Mouse (Mus musculus): ENCODE measurements around the gene Egflam.
A peak's percentile ranks its signal among the peaks of the same experiment; 100 is the strongest.

Egflam gene

DNA sequence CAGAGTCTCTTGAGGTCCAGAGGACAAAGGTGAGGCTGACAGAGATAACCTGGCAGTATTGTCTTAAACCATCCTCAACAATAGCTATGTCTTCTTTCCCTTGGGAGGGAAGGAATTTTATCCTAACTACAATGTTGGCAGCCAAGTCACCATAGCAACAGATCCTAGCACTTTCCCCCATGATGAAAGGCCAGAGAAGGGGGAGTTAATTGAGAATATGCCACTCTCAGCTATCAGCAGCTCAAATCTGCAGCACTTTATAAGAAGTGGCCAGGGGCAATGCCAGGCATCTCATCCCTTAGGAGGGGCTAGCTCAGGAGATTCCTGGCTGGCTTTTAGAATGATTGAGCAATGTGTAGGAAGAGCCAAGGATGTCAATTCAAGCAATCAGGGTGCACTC is 105.3 kb downstream of the Egflam start:
- no peak for DNase-seq

DNA sequence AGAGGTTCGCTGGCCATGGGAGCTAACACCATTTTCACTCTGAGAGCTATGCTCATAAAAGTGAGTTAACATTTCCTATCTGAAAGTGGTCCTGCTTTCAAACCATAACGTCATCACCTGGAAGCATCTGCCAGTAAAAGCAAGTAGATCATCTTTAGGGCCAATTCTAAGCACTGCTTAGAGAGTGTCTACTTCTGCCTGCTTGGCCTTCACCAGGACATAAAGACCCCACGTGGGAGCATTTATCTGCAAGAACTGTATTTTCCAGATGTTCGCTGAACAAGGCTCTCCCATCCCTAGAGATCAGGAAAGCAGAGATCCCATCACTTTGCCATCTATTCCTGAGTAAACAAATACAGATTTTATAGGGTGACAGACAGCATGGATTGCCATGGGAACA is 108.2 kb downstream of the Egflam start:
- no peak for DNase-seq

DNA sequence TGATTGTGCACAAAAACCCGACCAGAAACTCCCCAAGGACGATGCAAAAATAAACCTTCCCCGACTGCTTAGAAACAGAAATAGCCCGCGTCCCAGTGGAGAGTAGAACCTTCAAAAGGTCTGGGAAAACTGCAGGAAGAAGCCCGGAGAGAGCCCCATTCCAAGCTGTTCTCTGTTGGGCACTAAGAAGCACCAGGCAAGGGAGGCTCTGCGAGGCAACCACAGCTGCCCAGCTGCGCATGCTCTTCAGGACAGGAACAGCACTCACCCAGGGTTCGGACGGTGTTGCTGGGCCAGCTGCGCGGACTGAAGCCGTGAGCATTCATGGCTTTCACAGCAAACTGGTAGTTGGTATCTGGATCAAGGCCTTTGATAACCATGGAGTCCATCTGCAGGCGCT is 108.7 kb downstream of the Egflam start:
- peak in 1 of 2 experiments; percentile 25 for DNase-seq

DNA sequence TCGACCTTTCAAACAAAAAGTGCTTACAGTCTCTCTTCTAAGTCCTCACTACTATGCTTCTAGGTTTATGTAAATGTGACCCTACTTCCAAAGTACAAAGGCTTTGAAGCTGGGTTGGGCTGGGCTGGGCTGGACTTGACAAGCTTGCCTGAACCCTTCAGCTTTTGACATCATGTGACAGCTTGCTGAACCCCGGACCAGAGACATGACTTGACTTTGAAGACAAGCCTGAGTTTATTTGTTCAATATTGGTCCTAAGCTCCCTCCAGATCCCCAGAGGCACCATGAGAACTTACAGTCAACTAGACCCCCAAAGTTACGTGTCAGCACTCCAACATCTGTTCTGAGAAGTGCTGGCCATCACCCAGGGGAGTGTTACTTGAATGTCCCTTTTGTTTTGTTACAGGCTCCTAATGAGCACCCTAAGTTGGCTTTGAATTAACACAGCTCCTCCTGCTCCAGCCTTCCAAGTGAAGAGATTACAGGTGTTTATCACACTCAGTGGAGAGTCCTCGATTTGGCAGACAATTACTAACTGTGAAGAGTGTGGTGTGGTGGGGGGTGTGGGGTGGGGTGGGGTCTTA is 109.3 kb downstream of the Egflam start:
- DNase-seq, result peak in 1 of 2 experiments; percentile 33

DNA sequence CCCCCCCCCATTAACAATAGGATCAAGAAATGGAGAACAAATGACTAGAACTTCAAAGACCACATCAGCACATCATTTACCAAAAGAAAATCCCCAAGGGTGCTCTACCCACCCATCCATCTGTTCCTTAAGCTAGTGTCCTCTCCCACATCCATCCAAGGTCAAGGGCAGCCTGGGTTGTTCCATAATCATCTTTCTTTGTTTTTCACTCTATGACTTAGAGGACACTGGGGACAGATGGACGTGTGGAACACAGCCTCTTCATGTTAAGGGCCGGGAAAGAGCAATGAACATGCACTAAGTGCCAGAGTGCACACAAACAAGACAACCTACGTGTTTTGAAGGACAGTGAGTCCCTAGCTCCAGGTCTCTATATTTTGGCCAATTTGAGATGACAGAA is 110.3 kb downstream of the Egflam start:
- no peak for DNase-seq

DNA sequence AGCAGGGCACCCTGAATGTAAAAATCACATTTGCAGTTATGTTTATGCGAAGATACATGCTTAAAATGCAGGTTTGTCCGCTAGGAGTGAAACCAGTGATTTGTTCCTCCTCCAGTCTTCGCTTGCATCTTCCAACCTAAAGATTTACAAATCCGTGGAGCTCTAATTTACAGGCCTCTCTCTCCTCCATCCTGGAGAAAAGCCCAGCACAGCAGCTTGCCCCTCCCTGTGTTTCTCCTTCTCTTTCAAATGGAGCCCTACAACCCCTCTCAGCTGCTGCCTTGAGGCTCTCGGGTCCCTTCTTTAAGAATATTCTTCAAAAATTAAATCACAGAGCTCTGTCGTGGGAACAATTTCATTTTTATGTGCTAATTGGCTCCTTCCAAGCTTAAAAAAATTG is 116.6 kb downstream of the Egflam start:
- DNase-seq, result no peak

DNA sequence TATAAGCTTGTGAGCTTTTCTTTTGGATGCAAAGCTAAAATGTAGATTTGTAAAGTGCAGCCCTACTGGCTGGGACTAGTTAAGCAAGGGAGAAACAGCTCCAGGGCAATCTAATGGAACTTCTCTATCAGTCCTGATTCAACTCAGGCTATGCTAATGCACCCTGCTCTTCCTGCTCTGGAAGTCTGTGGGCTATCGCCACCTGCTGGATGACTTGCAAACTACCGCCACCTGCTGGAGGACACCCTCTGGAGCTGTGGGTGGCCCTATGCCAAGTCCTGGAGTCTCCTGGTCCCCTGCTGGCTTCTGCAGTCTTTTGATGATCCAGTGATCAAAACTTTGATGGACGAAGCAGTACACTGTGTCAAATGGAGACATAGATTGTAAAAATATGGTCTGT is 134.4 kb downstream of the Egflam start:
- peak; percentile 83 to 86 for DNase-seq

DNA sequence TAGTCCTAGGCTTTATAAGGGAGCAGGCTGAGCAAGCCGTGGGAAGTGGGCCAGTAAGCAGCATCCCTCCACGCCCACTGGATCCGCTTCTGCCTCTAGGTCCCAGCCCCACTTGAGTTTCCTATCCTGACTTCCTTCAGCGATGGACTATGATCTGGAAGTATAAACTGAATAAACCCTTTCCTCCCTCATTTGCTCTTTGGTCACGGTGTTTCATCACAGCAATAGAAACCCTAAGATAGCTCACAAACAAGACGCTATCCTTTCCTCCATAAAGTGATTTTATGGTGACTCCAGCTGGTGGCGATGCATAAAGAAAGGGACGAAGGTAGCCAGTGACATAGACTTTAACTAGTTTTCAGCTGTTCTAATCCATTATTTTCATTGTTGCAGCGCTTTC is 134.9 kb downstream of the Egflam start:
- DNase-seq, result no peak

DNA sequence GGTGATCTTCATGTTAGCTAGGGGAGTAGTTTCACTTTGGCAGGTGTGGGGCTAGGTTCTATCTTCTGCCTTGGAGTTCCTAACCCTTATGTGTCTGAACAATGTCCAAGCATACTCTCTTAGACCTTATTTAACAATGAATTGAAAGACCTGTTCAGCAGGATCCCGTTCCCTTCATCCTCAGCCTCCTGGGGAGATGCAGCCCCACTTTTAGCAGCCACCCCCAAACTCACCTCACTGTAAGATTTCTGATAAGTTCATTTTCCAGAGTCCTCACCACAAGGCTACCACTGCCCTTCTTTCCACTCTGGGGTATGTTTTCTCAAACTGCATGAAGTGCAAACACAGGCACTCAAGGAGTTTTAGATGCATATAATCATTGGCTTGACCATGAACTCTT is 136.8 kb downstream of the Egflam start:
- DNase-seq, result no peak

DNA sequence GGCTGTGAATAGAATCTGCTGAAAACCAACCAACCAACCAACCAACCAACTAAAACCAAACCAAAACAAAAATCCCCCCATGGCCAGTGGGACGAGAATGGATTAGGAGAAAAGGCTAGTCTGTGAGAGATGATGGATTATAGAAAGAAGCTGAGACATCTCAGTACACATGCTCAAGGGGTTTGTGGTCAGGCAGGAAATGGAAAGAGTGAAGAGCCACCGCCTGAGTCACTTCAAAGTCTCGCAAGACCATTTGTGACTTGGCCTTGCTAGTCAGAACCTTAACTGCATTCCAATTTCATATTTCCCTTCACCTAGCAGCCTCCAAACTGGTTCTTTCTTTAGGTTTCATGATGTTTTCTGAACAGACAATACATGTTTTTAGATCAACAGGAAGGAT is 141.6 kb downstream of the Egflam start:
- no peak for DNase-seq

DNA sequence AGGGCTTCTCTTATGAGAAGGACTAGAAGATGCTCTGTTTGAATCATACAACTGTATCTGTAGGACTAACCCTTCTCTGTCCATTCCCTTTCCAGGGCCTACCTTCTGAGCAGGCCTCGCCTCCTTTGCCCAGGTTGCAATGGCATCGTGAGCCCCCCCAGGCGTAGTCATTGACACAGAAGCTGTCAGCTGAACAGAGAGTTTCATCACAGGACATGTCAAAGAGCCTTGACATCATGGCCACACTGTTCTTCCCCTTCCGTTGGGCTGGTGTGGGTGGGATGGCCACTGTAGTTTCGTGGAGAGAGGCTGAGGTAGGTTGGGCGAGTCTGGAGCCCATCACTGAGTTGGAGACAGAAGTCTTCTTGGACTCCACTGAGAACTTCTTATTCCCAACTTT is 144.9 kb downstream of the Egflam start:
- DNase-seq, result no peak

DNA sequence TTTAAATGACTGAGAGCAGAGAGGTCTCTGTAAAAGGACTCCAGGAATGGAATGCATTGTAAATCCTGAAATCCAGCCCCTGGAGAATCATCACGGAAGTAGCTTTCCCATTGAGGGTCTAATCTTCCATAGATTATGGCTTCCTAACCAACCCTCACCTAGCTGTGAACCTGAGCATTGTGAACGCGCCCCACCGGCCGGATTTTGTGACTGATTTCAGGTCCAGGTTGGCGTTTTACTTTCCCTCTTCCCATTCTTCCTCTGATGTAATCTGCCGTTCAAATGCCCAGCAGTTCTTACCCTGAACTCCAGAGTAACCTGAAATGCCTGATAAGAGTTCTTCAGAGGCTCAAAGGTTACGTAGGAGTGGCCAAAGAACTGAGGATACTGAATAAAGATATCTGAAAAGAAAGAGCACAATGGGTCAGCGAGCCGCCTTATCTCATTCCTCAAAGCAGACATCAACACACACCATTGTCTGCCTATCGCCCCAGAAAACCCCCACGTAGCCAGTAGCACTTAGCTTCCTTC is 146.0 kb downstream of the Egflam start:
- DNase-seq, result no peak

DNA sequence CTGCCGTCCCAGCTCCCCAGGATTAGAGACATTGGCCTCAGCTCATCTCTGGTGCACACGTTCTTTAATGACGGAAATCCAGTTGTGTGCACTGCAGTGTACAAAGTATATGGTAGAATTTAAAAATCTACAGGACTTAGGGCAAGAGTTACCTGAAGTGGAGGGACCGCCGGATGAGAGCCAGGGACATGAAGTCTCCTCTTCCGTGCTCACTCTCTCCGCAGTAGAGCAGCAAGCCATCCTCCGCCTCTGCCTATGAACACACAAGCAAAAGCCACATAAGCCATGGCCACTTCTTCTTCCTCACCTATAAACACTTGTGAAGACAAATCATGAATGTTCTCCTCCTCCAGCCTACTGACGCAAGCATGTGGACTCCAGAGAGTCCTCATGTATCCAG is 147.2 kb downstream of the Egflam start:
- no peak for DNase-seq

DNA sequence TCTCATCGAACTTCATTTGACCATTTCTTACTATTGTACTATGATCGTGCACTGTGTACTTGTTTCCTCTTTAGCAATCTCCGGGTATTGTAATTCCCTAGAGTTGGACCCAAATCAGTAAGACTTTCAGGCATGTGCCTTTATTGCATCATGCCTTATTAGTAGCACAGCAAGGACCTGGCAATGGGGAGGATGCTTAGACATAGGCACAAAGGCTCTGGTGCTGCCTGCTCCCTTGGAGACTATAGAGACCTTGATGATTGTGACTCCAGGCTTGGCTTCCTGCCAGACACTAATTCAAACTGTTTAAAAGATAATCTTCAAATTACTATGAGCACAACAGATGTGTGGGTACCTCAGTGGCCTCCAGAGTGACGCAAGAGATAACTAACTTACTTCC is 149.0 kb downstream of the Egflam start:
- no peak for DNase-seq

DNA sequence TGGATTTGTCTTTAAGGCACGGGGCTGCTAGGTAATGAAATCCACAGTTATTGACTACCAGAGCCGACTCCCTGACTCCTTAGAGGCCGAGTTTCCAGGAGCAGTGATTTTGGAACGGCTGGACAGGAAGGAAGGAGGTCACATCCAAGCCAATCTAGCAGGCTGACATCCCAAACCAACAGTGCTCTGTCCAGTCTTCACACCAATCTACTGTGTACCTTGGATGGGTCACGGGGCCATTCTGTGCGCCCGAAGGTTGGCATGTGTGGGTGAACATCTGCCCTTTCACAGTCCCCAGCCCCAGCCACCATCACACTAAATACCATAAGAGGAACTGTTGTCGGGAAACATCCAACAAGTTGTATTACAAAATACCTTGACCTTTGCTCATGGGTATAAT is 150.9 kb downstream of the Egflam start:
- DNase-seq, result no peak

DNA sequence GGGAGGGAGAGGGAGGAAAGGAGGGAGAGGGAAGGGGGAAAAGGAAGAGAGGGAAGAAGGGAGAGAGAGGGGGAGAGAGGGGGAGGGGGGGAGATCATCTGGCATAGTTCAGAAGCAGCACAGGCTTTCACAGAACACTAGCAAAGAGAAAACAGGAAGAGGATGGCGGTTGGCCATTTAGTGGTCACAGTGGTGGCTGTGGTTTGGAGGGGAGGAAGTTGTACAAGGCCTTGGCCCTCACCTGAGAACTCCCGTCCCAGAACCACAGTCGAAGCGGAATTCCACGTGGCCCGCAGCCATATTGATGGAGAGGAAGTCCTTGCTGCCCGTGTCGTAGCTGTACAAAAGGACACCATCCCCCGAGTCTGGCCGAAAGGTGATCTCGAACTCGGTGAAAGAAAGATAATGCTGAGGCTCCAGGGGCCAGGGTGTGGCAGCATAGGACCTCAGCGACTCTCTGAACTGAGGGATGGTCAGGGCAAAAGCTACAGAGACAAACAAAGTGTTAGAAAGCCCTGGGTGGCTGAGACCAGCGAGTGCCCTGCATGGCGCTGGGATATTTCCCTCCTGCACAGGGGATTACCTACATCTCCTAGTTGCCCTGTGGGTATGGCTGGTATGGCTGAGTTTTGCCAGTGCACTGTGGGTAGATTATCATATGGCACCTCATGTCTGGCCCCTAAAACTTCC is 155.9 kb downstream of the Egflam start:
- DNase-seq, result peak in 1 of 2 experiments; percentile 18

DNA sequence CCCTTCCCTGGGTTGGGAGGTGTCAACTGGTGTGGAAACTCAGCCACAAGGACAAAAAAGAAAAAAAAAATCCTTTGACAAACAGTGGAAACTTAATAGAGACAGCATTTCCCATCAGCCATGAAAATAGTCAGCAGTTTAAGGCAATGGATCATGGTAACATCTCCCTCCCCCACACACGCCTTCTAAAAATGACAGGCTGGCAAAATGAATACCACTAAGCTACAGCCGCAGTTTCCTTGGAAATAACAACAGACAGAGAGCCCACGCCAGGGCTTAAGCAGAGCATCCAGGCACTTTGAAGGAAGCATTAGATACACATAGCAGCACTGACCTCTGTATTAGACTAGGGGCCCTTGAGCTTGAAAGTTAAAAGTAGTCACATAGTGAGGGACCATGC is 157.2 kb downstream of the Egflam start:
- peak in 1 of 2 experiments; percentile 5 for DNase-seq

DNA sequence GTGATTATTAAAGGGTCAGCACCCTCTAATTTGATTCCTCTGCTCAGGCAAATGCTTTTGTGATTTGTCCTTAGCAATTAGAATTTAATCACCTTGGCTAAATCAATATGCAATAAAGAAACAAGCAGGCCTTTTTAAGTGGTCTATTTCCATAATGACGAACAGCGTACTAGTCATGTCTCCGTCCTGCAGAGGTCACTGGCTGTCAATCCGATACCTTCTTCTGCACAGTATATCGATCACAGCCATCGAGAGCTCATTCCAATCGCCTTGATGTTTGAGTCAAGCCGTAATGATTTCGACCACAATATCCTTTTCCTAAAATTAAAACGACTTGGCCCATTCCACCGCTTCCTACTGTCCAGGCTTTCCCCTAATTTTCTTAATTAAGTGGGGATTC is 158.3 kb downstream of the Egflam start:
- DNase-seq, result peak in 1 of 2 experiments; percentile 1

DNA sequence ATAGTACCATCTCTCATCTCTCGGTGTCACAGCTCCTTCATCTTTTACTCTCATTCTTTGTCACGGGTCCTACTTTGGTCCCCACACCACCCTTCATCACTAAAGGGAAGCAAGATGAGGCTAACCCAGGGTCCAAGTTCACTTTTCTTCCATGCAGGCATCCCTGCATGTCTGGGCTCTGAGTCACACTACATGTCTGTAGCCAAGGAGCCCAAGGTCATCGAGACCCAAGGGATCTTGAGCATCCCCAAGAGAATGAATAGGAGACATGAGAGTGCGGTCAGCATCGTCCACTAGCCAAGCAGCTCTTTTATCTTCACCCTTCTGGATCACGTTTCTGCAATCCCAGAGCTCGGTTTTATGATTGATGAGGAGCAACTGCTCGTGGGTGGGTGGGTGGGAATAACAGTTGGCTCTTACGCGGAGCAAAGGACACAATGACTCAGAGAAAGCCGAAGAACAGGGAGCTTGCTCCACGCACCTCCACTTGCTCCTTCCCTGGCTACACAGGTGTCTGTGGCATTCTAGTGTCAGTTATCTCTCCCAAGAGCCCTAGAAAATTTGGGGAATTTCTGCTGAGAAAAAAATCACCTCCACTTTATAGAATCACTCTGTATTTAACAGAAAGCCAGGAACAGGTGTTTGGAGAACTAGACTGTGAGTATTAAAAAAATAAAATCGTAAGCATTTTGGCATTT is 164.7 kb downstream of the Egflam start:
- peak in 1 of 2 experiments; percentile 4 for DNase-seq

DNA sequence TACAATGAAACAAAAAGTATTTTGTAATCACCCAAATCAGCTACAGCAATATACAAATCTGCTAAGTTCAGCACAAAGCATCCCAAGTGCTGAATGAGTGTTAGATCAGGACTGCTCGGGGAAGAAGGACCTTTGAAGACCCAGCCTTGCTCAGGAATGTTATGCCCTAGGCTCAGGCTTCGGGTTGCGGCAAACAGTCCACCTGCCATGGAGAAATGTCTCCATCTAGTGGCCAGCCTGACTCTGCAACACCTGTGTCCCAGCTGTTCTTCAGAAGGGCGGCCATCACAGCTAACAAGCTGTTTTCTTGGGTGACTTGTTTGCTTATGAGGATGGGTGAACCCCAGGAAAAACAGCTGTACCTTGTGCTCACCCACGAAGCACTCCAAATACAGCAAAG is 172.0 kb downstream of the Egflam start:
- DNase-seq, result peak; percentile 81 to 87

DNA sequence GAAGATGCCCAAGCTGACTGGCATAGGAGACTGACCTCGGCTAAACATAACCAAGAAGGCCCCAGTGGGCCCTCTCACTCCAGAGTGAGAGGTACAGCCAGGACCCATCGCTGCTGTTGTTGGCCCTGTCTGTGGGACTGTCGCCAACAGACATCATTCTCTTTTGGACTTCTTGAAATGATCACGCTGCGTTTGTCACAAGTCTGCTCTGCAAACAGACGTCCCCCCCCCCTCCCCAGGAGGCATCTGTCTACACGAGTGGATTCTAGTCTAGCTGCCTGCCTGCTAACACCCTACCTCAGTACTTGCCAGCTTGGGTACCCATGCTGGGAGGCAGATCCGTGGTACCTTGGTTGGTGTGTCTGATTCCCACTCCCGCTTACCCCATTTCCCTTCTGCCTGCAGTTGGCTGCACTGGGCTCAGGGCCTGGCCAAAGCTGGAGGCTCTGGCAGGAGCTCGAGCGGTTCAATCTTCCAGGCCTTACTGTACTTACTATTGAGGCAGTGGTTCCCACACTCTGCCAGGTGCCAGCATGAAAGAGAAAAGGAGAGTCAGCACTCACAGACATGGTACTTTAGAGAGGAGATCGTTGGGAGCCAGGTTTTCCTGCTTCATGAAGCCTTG is 173.9 kb downstream of the Egflam start:
- DNase-seq, result peak in 1 of 2 experiments; percentile 47

DNA sequence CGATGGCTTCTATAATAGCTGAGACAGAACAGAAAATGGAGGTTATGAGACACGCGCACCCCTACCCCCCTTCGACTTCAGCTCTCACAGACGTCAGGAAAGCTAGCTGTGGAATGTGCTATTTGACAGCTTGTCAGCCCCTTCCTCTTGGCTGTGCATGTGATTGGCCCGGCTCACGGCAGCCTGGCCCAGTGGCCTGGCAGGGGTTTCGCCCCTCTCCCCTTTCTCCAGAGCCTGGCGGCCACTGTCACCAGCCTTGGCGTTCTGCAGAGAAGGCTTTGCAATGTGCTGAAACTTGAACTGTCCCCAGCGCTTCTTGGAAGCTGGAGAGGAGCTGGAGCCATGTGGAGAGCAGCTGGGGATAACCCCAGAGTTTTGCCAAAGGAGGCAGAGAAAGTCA is 175.4 kb downstream of the Egflam start:
- peak; percentile 75 to 91 for DNase-seq

DNA sequence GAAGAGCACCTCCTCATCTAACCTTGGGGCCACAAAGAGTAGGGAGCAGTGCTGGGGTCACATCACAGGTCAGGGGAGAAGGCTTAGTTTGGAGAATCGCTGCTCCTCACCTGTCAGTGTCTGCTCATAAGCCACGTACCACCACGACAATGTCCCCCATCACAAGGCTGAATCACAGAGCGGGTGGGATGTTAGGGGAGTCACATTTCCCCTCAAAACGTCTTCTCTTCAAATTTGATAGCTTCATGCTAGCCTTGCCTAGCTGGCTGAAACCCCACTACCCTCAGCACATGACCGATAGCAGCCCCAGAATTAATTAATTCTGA is 181.0 kb downstream of the Egflam start:
- DNase-seq, result no peak

Measured in lung, postnatal 4 days (tissue).